Mouse (Mus musculus) T-cell, adult 2 months (primary cell): ENCODE results near the gene Olfr745.

Source experiments
- DNase-seq: peaks from one replicate; pipeline ENCODE4 v3.0.0; 2022; ENCODE audit warnings: low spot score

Gene Olfr745

GRCm38 (mm10) chr14:50639088-50639487 lies at the start of gene Olfr745:
Gene Olfr745 (plus strand): TSS chr14:50639388.
- DNase-seq: no peak

GRCm38 (mm10) chr14:50614579-50614978 lies 24.6 kb upstream of the Olfr745 start, which contains the start of gene Olfr744:
Gene Olfr744 (plus strand): TSS chr14:50614879.
- no peak for DNase-seq

- no peak for DNase-seq
Measured at GRCm38 (mm10) chr14:50646783-50647182, 7.6 kb downstream of the Olfr745 start, which contains the start of gene Olfr746. Gene Olfr746 (plus strand): TSS chr14:50647083.

GRCm38 (mm10) chr14:50693106-50693505 lies 53.9 kb downstream of the Olfr745 start, which contains the start of gene Olfr747:
Gene Olfr747 (minus strand): TSS chr14:50693206.
- no peak for DNase-seq
